Mouse (Mus musculus) heart, embryonic 14.5 days (tissue): ENCODE measurements at regions not wholly inside any gene's neighbourhood (a gene's known extent, or its start where the extent isn't known, plus 50 kb on each side); places are given as distances from the start of the nearest gene placed in this dataset.

Experiments
- ATAC-seq: fragments of 200-750 bp; cut with Nextera tagmentation; 2 replicates; pipeline ENCODE4 v1.8.0; 2017; ENCODE audit warnings: low read depth, moderate TSS enrichment; ENCODE audit not compliant: insufficient number of reproducible peaks, insufficient read depth, low FRiP score
- H3K27ac ChIP-seq, 2 experiments: fragments of 200-500 bp in 1 of 2; fragments of 300-500 bp in 1 of 2; sonication (generic) in 1 of 2; replicated peaks in 1 of 2; 2 replicates each; pipeline ENCODE4 v1.5.1; 2012 to 2014; ENCODE audit warnings: low read depth in 2 of 2, low read length in 2 of 2, control low read depth in 1 of 2, mild to moderate bottlenecking in 1 of 2, mixed read lengths in 1 of 2; ENCODE audit not compliant: control insufficient read depth in 1 of 2, insufficient read depth in 1 of 2
- H3K27me3 ChIP-seq: fragments of 300-500 bp; sonication (generic); 2 replicates; pipeline ENCODE4 v1.6.1; 2014; ENCODE audit warnings: mild to moderate bottlenecking, low read length, control low read depth; ENCODE audit not compliant: control insufficient read depth, insufficient read depth
- H3K36me3 ChIP-seq: fragments of 300-500 bp; sonication (generic); 2 replicates; pipeline ENCODE4 v1.6.1; 2014; ENCODE audit warnings: mild to moderate bottlenecking, control low read depth, low read length, mixed read lengths; ENCODE audit not compliant: control insufficient read depth, insufficient read depth
- H3K4me1 ChIP-seq, 2 experiments: fragments of 200-500 bp in 1 of 2; fragments of 300-500 bp in 1 of 2; sonication (generic) in 1 of 2; 2 replicates each; pipeline ENCODE4 v1.6.1; 2012 to 2014; ENCODE audit warnings: low read length in 2 of 2, control low read depth in 1 of 2, mixed read lengths in 1 of 2; ENCODE audit not compliant: control insufficient read depth in 2 of 2, insufficient read depth in 2 of 2
- H3K4me2 ChIP-seq: fragments of 300-500 bp; sonication (generic); 2 replicates; pipeline ENCODE4 v1.6.1; 2014; ENCODE audit warnings: mild to moderate bottlenecking, low read length
- H3K4me3 ChIP-seq, 2 experiments: fragments of 200-500 bp in 1 of 2; fragments of 300-500 bp in 1 of 2; sonication (generic) in 1 of 2; 2 replicates each; pipeline ENCODE4 v1.5.1; 2012 to 2014; ENCODE audit warnings: low read length in 2 of 2, mild to moderate bottlenecking in 2 of 2, control low read depth in 1 of 2, low read depth in 1 of 2, moderate library complexity in 1 of 2; ENCODE audit not compliant: control insufficient read depth in 1 of 2, insufficient read depth in 1 of 2
- H3K9ac ChIP-seq: fragments of 300-500 bp; sonication (generic); 2 replicates; pipeline ENCODE4 v1.6.1; 2014; ENCODE audit warnings: mild to moderate bottlenecking, low read length
- H3K9me3 ChIP-seq: fragments of 300-500 bp; sonication (generic); 2 replicates; pipeline ENCODE4 v1.6.1; 2016; ENCODE audit warnings: low read length, control low read depth; ENCODE audit not compliant: control insufficient read depth
- WGBS: fragments of 180-500 bp; shearing (Covaris S2); extraction: QIAGEN DNeasy Blood & Tissue Kit; methylation state at CpG from one replicate; pipeline ENCODE4 v1.1.7; 2014; 5-methylcytosine and 5-hydroxymethylcytosine counted together

DNA sequence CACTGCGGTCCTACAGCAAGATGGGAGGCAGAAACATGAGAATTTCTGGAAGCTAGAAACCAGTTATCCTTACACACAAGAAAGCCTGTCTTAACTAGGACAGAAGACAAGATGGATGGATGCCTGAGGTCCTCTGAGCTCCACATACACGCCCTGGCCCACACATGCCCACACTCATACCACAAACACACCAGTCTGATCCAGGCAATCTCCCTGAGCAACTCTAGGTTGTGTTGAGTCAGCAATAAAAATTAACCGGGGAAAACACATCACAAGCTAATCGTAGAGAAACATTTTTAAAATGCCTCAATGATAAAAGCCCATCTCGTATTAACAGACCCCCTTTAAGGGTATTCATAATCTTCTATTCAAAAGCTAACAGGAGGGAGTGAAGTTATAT lies 298.9 kb downstream of the 3100002H09Rik start:
- H3K4me3 ChIP-seq, result no peak overlapping the region
- WGBS, result 78% methylated on average over 5 of the region's 5 CpGs
- H3K27me3 ChIP-seq, result no peaks in the 10 kb centered on the region
- H3K27ac ChIP-seq, result no peak overlapping the region
- no peak for ATAC-seq
- no peaks in the 10 kb centered on the region for H3K36me3 ChIP-seq
- H3K4me1 ChIP-seq, result no peaks in the 10 kb centered on the region
- H3K4me2 ChIP-seq, result no peak overlapping the region
- no peak overlapping the region for H3K9ac ChIP-seq
- no peaks in the 10 kb centered on the region for H3K9me3 ChIP-seq

DNA sequence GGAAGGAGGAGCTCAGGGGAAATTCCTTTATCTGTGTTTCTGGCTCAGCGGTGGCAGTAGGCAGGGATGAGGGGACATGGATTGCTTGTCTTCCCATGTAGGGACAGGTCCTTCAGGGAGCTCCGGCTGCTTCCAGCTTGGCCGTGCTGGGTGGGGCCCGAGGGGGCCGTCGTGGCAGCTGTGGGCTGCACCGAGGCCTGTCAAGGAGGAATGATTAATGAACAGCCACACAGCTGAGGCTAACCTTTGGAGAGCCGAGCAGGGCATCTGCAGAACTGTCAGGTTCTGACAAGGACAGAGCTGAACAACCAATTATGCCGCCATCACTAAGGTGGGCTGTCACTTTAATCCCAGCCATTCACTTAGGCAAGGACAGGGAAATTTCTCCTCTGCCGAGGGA lies 300.0 kb downstream of the 3100002H09Rik start:
- H3K4me3 ChIP-seq, result no peak overlapping the region
- no peaks in the 10 kb centered on the region for H3K27me3 ChIP-seq
- no peaks in the 10 kb centered on the region for H3K4me1 ChIP-seq
- H3K4me2 ChIP-seq, result no peak overlapping the region
- H3K36me3 ChIP-seq, result no peaks in the 10 kb centered on the region
- H3K9me3 ChIP-seq, result no peaks in the 10 kb centered on the region
- 7% methylated on average over 10 of the region's 10 CpGs for WGBS
- H3K27ac ChIP-seq, result no peak overlapping the region
- no peak for ATAC-seq
- H3K9ac ChIP-seq, result no peak overlapping the region

DNA sequence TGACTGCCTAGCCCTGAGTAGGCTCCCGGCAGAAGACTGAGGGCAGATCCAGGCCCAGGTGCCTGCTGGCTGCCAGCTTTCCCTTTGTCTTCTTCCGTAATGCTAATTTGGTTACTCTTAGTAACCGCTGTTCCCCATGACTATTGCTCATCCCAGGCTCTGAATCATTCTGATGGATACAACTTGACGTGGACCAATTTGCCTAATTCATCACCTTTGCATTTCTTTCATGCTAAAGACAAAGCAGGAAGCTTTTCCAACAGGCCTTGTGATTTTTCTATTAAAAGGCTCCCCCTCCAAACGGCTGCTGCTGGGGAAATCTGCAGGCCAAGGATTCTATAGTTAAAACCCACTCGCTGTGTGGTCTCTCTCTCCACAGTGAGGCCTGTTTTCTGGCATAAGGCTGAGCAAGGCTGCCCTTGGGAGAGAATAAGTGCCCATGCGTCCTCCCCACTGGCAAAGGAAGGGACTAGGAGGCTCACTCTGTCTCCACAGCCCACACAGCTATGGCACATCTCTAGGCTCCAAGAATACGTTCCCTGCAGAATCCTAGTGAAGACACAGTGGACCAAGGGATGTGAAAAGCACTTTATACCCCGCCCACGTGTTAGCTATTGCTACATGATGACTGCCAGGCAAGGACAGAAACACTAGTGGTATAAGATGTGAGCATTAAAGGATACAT lies 304.6 kb downstream of the 3100002H09Rik start:
- H3K27me3 ChIP-seq, result no peaks in the 10 kb centered on the region
- no peak overlapping the region for H3K4me3 ChIP-seq
- no peak overlapping the region for H3K27ac ChIP-seq
- H3K4me2 ChIP-seq, result no peak overlapping the region
- no peaks in the 10 kb centered on the region for H3K9me3 ChIP-seq
- no peak for ATAC-seq
- H3K9ac ChIP-seq, result no peak overlapping the region
- WGBS, result 72% methylated on average over 10 of the region's 10 CpGs
- H3K36me3 ChIP-seq, result no peaks in the 10 kb centered on the region
- H3K4me1 ChIP-seq, result no peaks in the 10 kb centered on the region

DNA sequence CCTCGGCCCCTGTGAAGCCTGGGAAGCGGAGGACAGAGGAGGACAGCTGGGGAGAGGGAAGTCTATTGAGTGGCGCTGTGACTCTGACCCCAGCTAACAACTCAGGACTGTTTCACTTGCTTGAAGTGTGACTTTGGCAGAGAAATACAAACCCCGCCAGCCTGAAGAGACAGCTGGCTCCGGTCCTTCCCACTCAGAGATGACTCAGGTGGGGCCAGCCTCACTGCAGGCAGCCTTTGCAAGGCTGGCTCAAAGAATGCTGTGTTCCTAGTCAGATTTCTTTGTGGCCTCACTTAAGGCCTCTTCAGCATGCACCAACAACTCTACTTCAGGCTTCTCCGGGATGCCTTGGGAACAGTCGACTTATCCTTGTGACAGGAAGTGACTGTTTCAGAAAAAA lies 307.7 kb downstream of the 3100002H09Rik start:
- H3K4me3 ChIP-seq, result no peak overlapping the region
- WGBS, result 69% methylated on average over 7 of the region's 7 CpGs
- no peaks in the 10 kb centered on the region for H3K4me1 ChIP-seq
- H3K9ac ChIP-seq, result no peak overlapping the region
- no peak overlapping the region for H3K4me2 ChIP-seq
- no peaks in the 10 kb centered on the region for H3K27me3 ChIP-seq
- ATAC-seq, result no peak
- H3K9me3 ChIP-seq, result no peaks in the 10 kb centered on the region
- no peak overlapping the region for H3K27ac ChIP-seq
- H3K36me3 ChIP-seq, result no peaks in the 10 kb centered on the region

DNA sequence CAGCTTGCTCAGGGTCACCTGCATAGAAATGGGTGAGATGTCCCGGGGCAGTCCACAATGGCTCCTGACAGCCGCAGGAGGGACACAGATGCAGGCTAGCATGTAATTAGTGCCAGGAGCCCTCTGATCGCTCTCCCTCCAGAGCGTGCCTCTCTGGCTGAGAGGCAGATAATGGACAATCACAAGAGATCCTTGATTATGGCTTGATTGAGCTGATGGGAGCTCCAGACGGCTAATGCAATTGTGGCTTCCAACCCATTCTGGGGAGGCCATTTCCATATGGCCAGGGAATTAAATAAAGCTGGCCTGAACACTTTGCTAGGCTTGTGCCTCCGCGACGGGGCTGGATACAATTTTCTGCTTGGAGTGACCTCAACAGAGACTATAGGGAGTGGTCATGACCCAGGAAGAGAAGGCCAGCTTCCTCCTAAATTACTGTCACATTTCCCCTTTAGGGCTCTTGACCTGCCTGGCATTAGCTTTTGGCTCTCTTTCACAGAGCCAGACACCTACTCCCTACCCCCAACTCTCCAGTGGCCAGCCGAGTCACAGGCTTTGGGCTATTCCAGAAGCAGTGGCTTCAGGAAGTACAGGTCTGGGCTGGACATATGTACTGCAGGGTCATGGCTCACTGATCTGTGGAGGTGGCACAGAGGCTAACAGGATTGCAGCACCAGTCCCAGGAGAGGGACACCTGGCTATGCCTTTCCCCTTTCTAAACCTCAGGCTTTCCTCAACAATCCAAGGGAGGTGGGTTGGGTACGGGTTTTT lies 311.8 kb downstream of the 3100002H09Rik start:
- H3K4me3 ChIP-seq, result no peak overlapping the region
- no peak overlapping the region for H3K27ac ChIP-seq
- H3K9ac ChIP-seq, result no peak overlapping the region
- H3K27me3 ChIP-seq, result no peaks in the 10 kb centered on the region
- no peak for ATAC-seq
- WGBS, result 67% methylated on average over 10 of the region's 10 CpGs
- no peaks in the 10 kb centered on the region for H3K9me3 ChIP-seq
- no peaks in the 10 kb centered on the region for H3K4me1 ChIP-seq
- H3K4me2 ChIP-seq, result no peak overlapping the region
- H3K36me3 ChIP-seq, result no peaks in the 10 kb centered on the region

DNA sequence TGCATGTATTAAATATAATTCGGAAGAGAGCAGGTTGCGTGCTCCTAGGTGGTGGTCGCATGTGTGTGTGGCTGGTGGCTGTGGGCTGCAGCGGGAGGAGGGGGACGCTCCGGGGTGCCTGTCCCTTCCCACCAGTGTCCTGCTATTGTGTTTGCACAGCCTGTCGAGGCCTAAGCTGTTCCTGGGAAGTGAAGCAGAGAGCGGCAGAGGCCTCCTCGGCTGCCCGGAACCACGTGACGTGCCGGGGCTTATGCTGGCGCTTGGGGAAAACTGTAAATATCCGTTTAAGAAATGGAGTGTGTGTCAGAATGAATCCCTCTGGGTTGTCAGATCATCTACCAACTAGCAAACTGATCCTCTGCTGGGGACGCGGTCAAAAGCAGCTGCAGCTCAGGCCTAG lies 318.3 kb downstream of the 3100002H09Rik start:
- no peak overlapping the region for H3K4me2 ChIP-seq
- no peaks in the 10 kb centered on the region; a peak in 1 of 4 replicates for H3K4me1 ChIP-seq
- 36% methylated on average over 17 of the region's 17 CpGs for WGBS
- H3K27me3 ChIP-seq, result no peaks in the 10 kb centered on the region
- no peaks in the 10 kb centered on the region for H3K9me3 ChIP-seq
- H3K9ac ChIP-seq, result no peak overlapping the region
- no peak overlapping the region for H3K27ac ChIP-seq
- H3K36me3 ChIP-seq, result no peaks in the 10 kb centered on the region
- ATAC-seq, result no peak
- no peak overlapping the region for H3K4me3 ChIP-seq

DNA sequence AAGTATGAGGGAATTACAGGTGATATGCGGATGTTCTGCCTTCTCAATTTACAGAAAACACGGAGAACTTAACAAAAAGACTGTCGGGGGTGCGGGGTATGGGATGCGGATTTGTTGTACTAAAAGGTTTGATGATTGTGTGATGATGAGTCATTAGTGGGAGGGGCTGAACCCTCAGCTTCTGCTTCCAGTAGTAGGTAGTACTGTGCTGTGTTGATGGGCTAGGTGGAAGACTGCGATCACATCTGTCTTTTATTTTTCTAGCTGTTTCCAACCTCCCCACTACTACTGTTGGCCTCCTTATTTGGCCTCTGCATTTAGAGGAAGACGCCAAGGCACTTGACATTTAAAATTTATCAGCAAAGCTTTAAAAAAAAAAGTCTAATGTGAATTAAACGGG lies 318.8 kb downstream of the 3100002H09Rik start:
- 57% methylated on average over 8 of the region's 8 CpGs for WGBS
- no peaks in the 10 kb centered on the region for H3K9me3 ChIP-seq
- H3K36me3 ChIP-seq, result no peaks in the 10 kb centered on the region
- H3K4me3 ChIP-seq, result no peak overlapping the region
- H3K9ac ChIP-seq, result no peak overlapping the region
- H3K4me1 ChIP-seq, result no peaks in the 10 kb centered on the region; a peak in 1 of 4 replicates
- H3K4me2 ChIP-seq, result no peak overlapping the region
- ATAC-seq, result no peak
- no peak overlapping the region for H3K27ac ChIP-seq
- no peaks in the 10 kb centered on the region for H3K27me3 ChIP-seq
